Mouse (Mus musculus) erythroblast, embryonic 14.5 days (primary cell): Measurements from ENCODE around the gene Steap3. TPM values are rescaled to one million over a fixed set of nuclear protein-coding genes. Genes with fewer than 3 reads are reported as not detected.

Source experiments
- H3K27me3 ChIP-seq: 2 replicates; pipeline ENCODE4 v1.6.1; 2012; ENCODE audit warnings: inconsistent platforms; ENCODE audit not compliant: control insufficient read depth
- H3K36me3 ChIP-seq: 2 replicates; pipeline ENCODE4 v1.6.1; 2012; ENCODE audit warnings: mild to moderate bottlenecking, inconsistent platforms; ENCODE audit not compliant: control insufficient read depth
- H3K4me1 ChIP-seq: 2 replicates; pipeline ENCODE4 v1.6.1; 2012; ENCODE audit warnings: inconsistent platforms; ENCODE audit not compliant: control insufficient read depth
- H3K4me3 ChIP-seq: replicated peaks from 2 replicates; pipeline ENCODE3; 2012; ENCODE audit warnings: moderate library complexity, mild to moderate bottlenecking, inconsistent platforms
- H3K9me3 ChIP-seq: 2 replicates; pipeline ENCODE4 v1.6.1; 2012; ENCODE audit warnings: low read length, inconsistent platforms, mixed read lengths; ENCODE audit not compliant: control insufficient read depth
- GATA1 ChIP-seq: IDR thresholded peaks from 2 replicates; pipeline ENCODE4 v1.6.1; 2012; ENCODE audit warnings: low read length, inconsistent platforms, mixed read lengths
- TAL1 ChIP-seq: IDR thresholded peaks from 3 replicates; pipeline ENCODE4 v1.6.1; 2012; ENCODE audit warnings: low read length, inconsistent platforms, mixed read lengths
- polyA plus RNA-seq: library from polyadenylated mRNA; stranded (reverse); fragments of >175 nt; gene quantifications from 2 replicates; pipeline ENCODE4 v1.2.3, GENCODE M21; 2012

The Steap3 gene
- polyA plus RNA-seq, 1 experiment = 29.2 TPM

DNA sequence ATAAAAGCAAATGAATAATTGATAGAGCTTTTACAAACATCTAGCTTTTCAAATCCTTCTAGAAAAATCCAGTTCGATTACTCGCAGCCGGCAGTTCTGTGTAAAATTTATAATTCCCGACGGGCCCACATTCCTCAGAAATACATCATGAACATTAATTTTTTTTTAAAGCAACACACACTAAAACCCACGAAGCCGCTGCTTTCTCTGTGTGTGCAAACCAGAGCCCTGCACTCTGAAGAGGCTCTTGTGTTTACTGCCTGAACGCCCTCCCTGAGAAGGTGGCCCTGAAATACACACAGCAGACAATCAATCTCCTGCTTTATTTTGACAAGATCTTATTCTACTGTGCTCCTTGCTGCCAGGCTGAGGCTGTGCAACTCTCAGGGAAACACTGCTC is 14.3 kb downstream of the Steap3 start:
- Histone ChIP-seq H3K36me3 (peaks cover 100% of the 10 kb centered on the region), H3K4me1 (peaks cover 95% of the 10 kb centered on the region), H3K9me3 (no peaks in the 10 kb centered on the region), H3K27me3 (no peaks in the 10 kb centered on the region), H3K4me3 (peak overlapping the region; percentile 63)
- TF ChIP-seq GATA1 (no peak), TAL1 (no peak)

DNA sequence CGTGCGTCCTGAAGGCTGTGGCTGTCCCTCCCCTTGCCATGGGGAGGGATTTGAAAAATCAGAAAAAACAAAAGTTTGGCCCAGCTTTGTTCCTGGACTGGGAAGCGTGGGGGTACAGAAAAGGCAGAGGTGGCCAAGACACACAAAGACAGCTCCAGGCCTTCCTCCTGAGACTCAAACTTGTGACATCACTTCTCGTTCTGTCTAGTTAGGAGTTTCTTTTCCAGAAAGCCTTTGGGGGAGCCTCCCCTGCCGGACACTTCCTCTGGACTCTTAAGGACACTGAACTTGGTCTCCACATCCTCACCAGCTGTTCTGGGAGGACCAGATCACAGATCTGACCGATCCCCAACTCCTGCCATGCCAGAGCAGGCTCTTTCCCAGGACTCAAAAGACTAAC is 18.8 kb downstream of the Steap3 start:
- H3K4me1 ChIP-seq = peaks cover 88% of the 10 kb centered on the region
- no peaks in the 10 kb centered on the region for H3K9me3 ChIP-seq
- H3K36me3 ChIP-seq = peaks cover 99% of the 10 kb centered on the region
- TF ChIP-seq TAL1 = no peak
- TF ChIP-seq GATA1 = no peak
- no peaks in the 10 kb centered on the region for H3K27me3 ChIP-seq
- H3K4me3 ChIP-seq = no peak overlapping the region

DNA sequence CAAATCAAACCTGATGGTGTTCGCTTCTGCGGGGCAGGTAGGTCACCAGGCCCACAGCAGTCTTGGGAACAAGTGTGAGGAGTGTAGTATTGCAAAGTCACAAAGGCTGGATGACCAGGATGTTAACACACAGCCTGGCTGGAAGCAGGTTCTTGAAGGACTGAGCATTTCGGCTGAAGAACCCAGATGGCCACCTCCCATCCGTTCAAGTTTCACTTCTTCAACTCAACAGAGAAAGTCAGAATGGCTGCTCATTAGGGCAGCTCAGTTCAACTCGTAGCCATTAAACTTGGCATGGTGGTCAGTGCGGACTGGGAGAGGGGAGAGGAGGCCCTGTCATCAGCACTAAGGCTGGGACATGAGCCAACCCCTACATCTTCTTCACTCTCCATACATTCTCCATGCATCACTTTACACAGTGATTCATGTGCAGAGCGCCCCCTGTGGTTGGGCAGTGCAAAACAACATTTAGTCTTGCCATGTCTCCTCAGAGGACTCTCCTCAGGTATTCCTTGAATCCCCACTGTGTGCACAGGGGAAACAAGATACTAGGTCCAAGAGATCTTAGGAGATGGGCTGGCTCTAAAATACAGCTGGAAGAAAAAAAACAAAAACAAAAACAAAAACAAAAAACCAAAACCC is 19.9 kb downstream of the Steap3 start:
- Histone ChIP-seq H3K36me3 (peaks cover 99% of the 10 kb centered on the region), H3K27me3 (no peaks in the 10 kb centered on the region), H3K4me1 (peaks cover 84% of the 10 kb centered on the region)

DNA sequence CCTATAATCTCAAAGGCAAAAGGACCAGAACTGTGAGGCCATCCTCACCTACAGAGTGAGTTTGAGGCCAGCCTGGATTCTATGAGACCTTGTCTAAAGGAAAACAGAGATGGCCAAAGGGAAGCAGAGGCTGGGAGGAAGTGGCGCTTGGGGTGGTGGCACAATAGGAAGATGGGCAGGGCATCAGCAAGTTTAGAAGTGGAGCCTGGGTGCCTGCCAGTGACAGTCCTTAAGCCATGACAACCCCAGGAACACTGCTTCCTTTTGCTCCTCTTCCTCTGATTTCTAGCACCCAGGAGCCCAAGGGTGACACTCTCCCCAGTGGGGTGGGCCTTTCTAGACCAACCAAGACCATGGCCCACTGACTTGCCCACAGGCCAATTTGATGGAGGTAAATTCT is 21.3 kb downstream of the Steap3 start:
- Histone ChIP-seq H3K9me3 (no peaks in the 10 kb centered on the region), H3K27me3 (no peaks in the 10 kb centered on the region), H3K4me3 (no peak overlapping the region), H3K36me3 (peaks cover 99% of the 10 kb centered on the region), H3K4me1 (peaks cover 78% of the 10 kb centered on the region)
- TF ChIP-seq GATA1 = no peak
- TF ChIP-seq TAL1 = no peak

More for the DNA sequence above, 19.9 kb downstream of the Steap3 start:
- no peak overlapping the region for H3K4me3 ChIP-seq
- TF ChIP-seq GATA1 (no peak), TAL1 (no peak)
- no peaks in the 10 kb centered on the region for H3K9me3 ChIP-seq

DNA sequence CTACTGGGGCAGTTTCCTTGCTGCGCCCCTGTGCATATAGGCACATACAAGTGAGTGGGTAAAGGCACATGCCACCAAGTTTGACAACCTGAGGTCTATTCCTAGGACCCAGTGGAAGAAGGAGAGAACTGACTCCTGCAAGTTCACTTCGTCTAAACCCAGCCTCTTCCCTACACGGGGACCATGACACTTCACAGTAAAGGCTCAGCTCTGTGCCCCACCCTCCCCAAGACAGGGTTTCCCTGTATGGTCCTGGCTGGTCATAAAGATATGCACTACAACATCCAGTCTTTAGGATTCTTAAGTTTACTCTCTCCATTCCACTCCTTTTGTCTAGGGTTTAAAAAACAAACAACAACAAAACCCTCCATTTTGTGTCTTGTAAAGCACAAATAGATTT is 21.9 kb downstream of the Steap3 start:
- TF ChIP-seq GATA1 (no peak), TAL1 (no peak)
- peaks cover 77% of the 10 kb centered on the region for H3K4me1 ChIP-seq
- H3K9me3 ChIP-seq = no peaks in the 10 kb centered on the region

DNA sequence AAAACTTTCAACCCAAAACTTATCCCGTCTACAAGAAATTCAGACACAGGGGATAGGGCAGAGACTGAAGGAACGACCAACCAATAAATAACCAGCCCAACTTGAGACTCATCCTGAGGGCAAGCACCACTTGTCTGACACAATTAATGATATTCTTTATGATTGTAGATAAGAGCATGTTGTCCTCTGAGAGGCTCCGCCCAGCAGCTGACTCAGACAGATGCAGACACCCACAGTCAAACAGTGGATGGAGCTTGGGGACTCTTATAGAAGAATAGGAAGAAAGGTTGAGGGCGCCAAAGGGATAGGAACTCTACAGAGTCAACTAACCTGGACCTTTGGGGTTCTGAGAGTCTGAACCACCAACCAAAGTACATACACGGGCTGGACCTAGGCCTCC is 22.7 kb downstream of the Steap3 start:
- H3K4me1 ChIP-seq = peaks cover 72% of the 10 kb centered on the region
- no peaks in the 10 kb centered on the region for H3K27me3 ChIP-seq
- TF ChIP-seq GATA1 = no peak
- TF ChIP-seq TAL1 = no peak
- H3K9me3 ChIP-seq = no peaks in the 10 kb centered on the region
- peaks cover 99% of the 10 kb centered on the region for H3K36me3 ChIP-seq
- no peak overlapping the region for H3K4me3 ChIP-seq

More for the DNA sequence above, 21.9 kb downstream of the Steap3 start:
- H3K4me3 ChIP-seq = no peak overlapping the region
- H3K27me3 ChIP-seq = no peaks in the 10 kb centered on the region
- peaks cover 99% of the 10 kb centered on the region for H3K36me3 ChIP-seq

DNA sequence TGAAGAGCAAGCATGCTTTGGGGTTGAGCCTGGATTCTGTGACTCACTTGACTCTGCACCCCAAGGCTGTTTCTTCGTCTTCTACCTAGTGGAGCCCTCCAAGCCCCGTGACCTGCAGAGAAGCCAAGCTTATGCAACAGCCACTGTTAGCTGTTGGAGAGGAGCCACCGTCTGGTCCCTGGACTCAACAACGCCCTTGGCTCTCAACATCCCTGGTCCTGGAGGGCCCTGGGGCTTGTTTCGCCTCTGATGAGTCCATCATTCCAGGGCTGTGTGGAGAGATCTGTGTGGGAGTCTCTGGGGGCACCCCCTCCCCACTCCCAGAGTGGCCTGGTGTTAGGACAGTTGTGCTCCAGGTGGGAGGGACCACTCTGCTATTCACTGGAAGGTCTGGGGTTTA is 24.3 kb downstream of the Steap3 start:
- no peaks in the 10 kb centered on the region for H3K9me3 ChIP-seq
- H3K4me1 ChIP-seq = peaks cover 60% of the 10 kb centered on the region
- no peaks in the 10 kb centered on the region for H3K27me3 ChIP-seq
- no peak overlapping the region for H3K4me3 ChIP-seq
- peaks cover 99% of the 10 kb centered on the region for H3K36me3 ChIP-seq
- TF ChIP-seq GATA1 = no peak
- no peak for TF ChIP-seq TAL1

DNA sequence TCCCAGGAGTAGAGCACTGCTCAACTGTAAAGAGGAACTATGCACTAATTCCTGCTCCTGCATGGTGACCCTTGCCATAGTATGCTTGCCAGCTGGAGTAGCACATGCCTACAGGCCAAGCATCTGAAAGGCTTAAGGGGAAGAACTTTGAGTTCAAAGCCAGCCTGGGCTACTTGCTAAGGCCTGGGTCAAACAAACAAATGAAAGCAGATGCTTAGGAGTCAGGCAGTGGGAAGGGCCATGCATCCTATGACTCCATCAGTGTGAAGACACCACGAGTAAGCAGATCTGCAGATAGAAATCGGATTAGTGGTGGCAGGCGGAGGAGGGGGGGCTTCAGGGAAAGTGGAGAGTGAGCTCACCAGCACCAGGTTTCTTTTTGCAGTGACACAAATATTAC is 25.2 kb downstream of the Steap3 start:
- TF ChIP-seq TAL1 (no peak), GATA1 (no peak)
- peaks cover 99% of the 10 kb centered on the region for H3K36me3 ChIP-seq
- no peaks in the 10 kb centered on the region for H3K9me3 ChIP-seq
- no peak overlapping the region for H3K4me3 ChIP-seq
- no peaks in the 10 kb centered on the region for H3K27me3 ChIP-seq
- H3K4me1 ChIP-seq = peaks cover 53% of the 10 kb centered on the region

DNA sequence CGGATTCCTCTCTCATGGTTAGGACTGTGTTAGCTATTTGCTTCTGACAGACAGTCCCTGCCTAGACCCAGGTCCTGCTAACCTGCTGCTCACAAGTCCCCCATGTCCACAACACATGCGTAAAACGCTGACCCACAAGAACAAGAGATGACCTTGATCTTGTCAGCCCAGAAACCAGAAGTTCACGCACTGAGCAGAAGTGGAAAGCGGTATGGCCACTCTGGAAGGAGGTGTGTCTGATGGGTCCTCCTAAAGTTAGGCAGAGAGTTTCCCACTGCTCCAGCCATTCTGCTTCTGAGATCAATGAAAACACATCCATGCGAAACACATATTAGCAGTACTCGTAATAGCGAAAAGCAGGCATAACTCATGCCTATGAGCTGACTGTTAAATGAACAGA is 25.6 kb downstream of the Steap3 start:
- Histone ChIP-seq H3K27me3 (no peaks in the 10 kb centered on the region), H3K4me1 (peaks cover 49% of the 10 kb centered on the region), H3K4me3 (no peak overlapping the region), H3K9me3 (no peaks in the 10 kb centered on the region), H3K36me3 (peaks cover 99% of the 10 kb centered on the region)
- TF ChIP-seq TAL1 (no peak), GATA1 (no peak)
